In the genomic region with DNA sequence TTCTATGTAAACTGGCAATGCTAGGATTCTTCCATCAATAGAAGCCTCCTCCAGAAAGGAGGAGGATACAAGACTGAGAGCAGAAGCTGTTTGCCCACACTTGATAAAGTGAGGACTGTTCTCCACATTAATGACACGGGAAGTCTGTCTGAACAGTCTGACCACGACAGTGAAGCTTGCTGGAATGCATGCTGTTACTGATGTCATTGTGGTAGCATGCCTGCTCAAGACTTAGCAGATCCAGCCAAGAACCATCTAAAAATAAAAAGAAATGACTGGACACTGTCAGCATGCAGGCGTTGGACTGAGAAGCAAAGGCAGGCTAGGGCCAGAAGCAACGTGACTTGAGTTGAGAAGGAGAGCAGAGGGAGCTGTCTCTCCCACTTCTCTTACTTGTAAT, we compare ENCODE assay signal across 12 mouse cellular contexts.
DNase-seq lines count a peak whose midpoint lies in the region; TF ChIP-seq lines count a peak whose summit lies in the region.
"Had no signal": no experiment of that assay in that cellular context is flagged by ENCODE, and none has a peak within 500 bp of the region (broad histone marks: within the 10 kb centered on the region; RNA-seq: fewer than 3 reads in every experiment).

No protein-coding gene starts in this region.

- WGBS in lung, adult 2 months, result 46% methylated on average over 4 of the region's 4 CpGs

- no peaks in the 10 kb centered on the region for H3K4me1 ChIP-seq in lung, adult 2 months (ENCODE audit: control insufficient read depth, insufficient read depth, low read length)
- H3K4me1 ChIP-seq: forebrain, embryonic 12.5 days; liver, embryonic 15.5 days had no signal

- peak; percentile 11 to 24 for DNase-seq in lung, adult 18-20 months
- no peak for DNase-seq in lung, adult 2 months
- peak; percentile 68 to 76 for DNase-seq in cerebellum, postnatal 25 days
- DNase-seq in left cerebral cortex, adult 9 months (ENCODE audit: low spot score in 2 of 2), result peak; percentile 25 to 33
- peak; percentile 68 for DNase-seq in telencephalon, adult 2 months (ENCODE audit: low read depth, low spot score)
- DNase-seq in ovary, postnatal 36 days (ENCODE audit: low spot score), result no peak
- no peak for DNase-seq in ovary, postnatal 10 days (ENCODE audit: low spot score)
- DNase-seq: kidney, postnatal 4 days; thymus, postnatal 36 days had no signal

- no peak for TF ChIP-seq POLR2A in lung, adult 2 months (IDR thresholded peaks at IDR 0.05; ENCODE audit: borderline replicate concordance, extremely low read depth, low read depth, low read length)

- TF ChIP-seq CTCF in lung, adult 2 months (IDR thresholded peaks at IDR 0.05; ENCODE audit: insufficient read depth, low read length), result no peak

- H3K4me3 ChIP-seq in lung, adult 2 months (replicated peaks; ENCODE audit: extremely low read depth, low read depth, low read length), result no peak overlapping the region
- H3K4me3 ChIP-seq: forebrain, embryonic 12.5 days; liver, embryonic 15.5 days; myocyte had no signal

Comparison
In these comparisons a context has a peak if more than half of its experiments do, and no peak if none do; other contexts are left out.
1. DNase-seq: peak in lung, adult 18-20 months (2 of 2), cerebellum, postnatal 25 days (2 of 2), left cerebral cortex, adult 9 months (2 of 2) and telencephalon, adult 2 months (single experiment); none in lung, adult 2 months (single experiment), ovary, postnatal 36 days (single experiment) and ovary, postnatal 10 days (single experiment).